Mouse (Mus musculus) intestine, embryonic 16.5 days (tissue): ENCODE measurements around the gene Vmo1. TPM values are rescaled to one million over a fixed set of nuclear protein-coding genes. Genes with fewer than 3 reads are reported as not detected.
"Not testable (repeated sequence)": the region's sequence is repeated elsewhere in the genome, so short reads cannot be mapped to it uniquely, and the experiment has no call there.

ENCODE experiments used
- ATAC-seq: fragments of 200-750 bp; cut with Nextera tagmentation; 2 replicates; pipeline ENCODE4 v1.8.0; 2017; ENCODE audit warnings: moderate TSS enrichment, moderate library complexity
- H3K27ac ChIP-seq: fragments of 300-500 bp; sonication (generic); 2 replicates; pipeline ENCODE4 v1.5.1; 2014; ENCODE audit warnings: mild to moderate bottlenecking, low read length
- H3K27me3 ChIP-seq: fragments of 300-500 bp; sonication (generic); replicated peaks from 2 replicates; pipeline ENCODE4 v1.6.1; 2014; ENCODE audit warnings: low read length, control low read depth, mixed read lengths; ENCODE audit not compliant: control insufficient read depth, insufficient read depth
- H3K36me3 ChIP-seq: fragments of 300-500 bp; sonication (generic); 2 replicates; pipeline ENCODE4 v1.6.1; 2014; ENCODE audit warnings: low read length, control low read depth; ENCODE audit not compliant: control insufficient read depth, insufficient read depth
- H3K4me1 ChIP-seq: fragments of 300-500 bp; sonication (generic); 2 replicates; pipeline ENCODE4 v1.6.1; 2014; ENCODE audit warnings: low read length, control low read depth, mixed read lengths; ENCODE audit not compliant: control insufficient read depth, insufficient read depth
- H3K4me2 ChIP-seq: fragments of 300-500 bp; sonication (generic); 2 replicates; pipeline ENCODE4 v1.6.1; 2014; ENCODE audit warnings: low read depth, low read length, control low read depth
- H3K4me3 ChIP-seq: fragments of 300-500 bp; sonication (generic); 2 replicates; pipeline ENCODE4 v1.5.1; 2014; ENCODE audit warnings: mild to moderate bottlenecking, low read length
- H3K9ac ChIP-seq: fragments of 300-500 bp; sonication (generic); 2 replicates; pipeline ENCODE4 v1.6.1; 2014; ENCODE audit warnings: low read depth, low read length
- H3K9me3 ChIP-seq: fragments of 300-500 bp; sonication (generic); 2 replicates; pipeline ENCODE4 v1.6.1; 2016; ENCODE audit warnings: low read length, control low read depth; ENCODE audit not compliant: control insufficient read depth
- WGBS: fragments of 180-500 bp; shearing (Covaris S2); extraction: QIAGEN DNeasy Blood & Tissue Kit; methylation state at CpG from one replicate; pipeline ENCODE4 v1.1.7; 2014; 5-methylcytosine and 5-hydroxymethylcytosine counted together
- polyA plus RNA-seq: library from polyadenylated mRNA; unstranded; fragments of >200 nt; fragmentation: Nextera tagmentation; extraction: Ambion mirVana; gene quantifications from 2 replicates; pipeline ENCODE4 v1.2.1, GENCODE M21; 2015

Gene Vmo1
- polyA plus RNA-seq, 1 experiment from 2014 or later: 0.28 TPM

DNA sequence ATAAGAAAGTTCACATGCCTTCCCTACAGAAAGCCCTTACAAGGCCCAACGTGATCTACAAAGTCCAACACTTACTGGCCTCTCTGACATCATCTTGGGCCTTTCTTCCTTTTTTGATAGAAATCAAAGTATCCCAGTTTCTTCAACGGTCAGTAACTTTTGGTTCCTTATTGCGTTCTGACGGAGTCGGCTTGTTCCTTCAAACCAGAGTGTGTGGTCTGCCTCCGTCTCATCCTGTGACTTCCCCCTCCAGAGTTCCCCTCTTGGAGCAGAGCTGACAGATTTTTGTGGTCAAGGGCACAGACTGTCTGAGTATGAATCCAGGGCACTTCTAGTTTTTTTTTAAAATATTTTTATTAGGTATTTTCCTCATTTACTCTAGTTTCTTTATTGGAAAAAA is 24.7 kb downstream of the Vmo1 start:
- Histone ChIP-seq H3K4me3 (no peak overlapping the region), H3K4me2 (no peak overlapping the region), H3K27me3 (no peaks in the 10 kb centered on the region), H3K9ac (no peak overlapping the region), H3K36me3 (no peaks in the 10 kb centered on the region), H3K4me1 (no peaks in the 10 kb centered on the region), H3K9me3 (no peaks in the 10 kb centered on the region), H3K27ac (no peak overlapping the region)
- no peak for ATAC-seq
- 89% methylated on average over 6 of the region's 6 CpGs for WGBS

GRCm38 (mm10) chr11:70489138-70489537 is 25.3 kb downstream of the Vmo1 start:
- Histone ChIP-seq H3K4me1 (no peaks in the 10 kb centered on the region), H3K27ac (no peak overlapping the region), H3K9ac (no peak overlapping the region), H3K4me3 (no peak overlapping the region), H3K9me3 (no peaks in the 10 kb centered on the region), H3K4me2 (no peak overlapping the region), H3K36me3 (no peaks in the 10 kb centered on the region), H3K27me3 (no peaks in the 10 kb centered on the region)
- ATAC-seq: no peak
- 86% methylated on average over 3 of the region's 3 CpGs for WGBS

DNA sequence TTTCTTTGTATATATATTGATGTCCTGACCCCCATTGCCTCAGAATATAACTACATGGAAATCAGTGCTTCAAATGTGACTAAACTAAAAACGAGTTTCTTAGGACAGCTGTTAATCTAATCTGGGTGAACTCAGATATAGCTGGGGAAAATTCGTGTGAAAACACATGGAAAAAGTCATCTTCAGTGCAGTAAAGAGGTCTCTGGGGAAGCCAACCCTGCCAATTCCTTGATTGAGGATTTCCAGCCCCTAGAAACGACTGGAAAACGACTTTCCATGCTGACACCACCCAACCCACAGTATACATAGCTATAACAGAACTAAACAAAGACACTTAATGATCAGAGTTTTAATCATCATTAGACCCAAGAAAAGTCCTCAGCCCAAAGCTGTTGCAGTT is 26.6 kb downstream of the Vmo1 start:
- no peak overlapping the region for H3K27ac ChIP-seq
- H3K36me3 ChIP-seq: no peaks in the 10 kb centered on the region
- H3K27me3 ChIP-seq: no peaks in the 10 kb centered on the region
- ATAC-seq: no peak
- no peak overlapping the region for H3K9ac ChIP-seq
- H3K4me3 ChIP-seq: no peak overlapping the region
- H3K9me3 ChIP-seq: no peaks in the 10 kb centered on the region
- H3K4me2 ChIP-seq: no peak overlapping the region
- WGBS: 50% methylated on average over 4 of the region's 4 CpGs
- H3K4me1 ChIP-seq: no peaks in the 10 kb centered on the region

DNA sequence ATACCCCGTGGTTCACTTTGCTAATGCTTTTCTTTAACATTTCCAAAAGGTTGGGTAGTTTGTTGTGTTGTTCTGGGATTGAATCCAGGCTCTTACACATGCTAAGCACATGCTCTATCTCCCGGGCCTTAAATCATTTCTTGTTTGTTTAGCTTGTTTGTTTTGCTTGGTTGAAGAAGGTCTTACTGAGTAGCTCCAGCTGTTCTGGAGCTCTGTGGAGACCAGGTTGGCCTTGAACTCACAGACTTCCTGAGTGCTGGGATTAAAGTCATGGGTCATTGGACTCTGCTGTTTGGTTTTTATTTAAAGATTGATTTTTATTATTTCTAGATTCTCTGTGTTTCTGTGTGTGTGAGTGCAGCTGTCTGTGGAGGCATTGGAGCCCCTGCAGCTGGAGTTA is 28.9 kb downstream of the Vmo1 start:
- no peaks in the 10 kb centered on the region for H3K27me3 ChIP-seq
- no peak overlapping the region for H3K4me3 ChIP-seq
- no peak overlapping the region for H3K4me2 ChIP-seq
- H3K9me3 ChIP-seq: no peaks in the 10 kb centered on the region
- H3K36me3 ChIP-seq: no peaks in the 10 kb centered on the region
- H3K9ac ChIP-seq: no peak overlapping the region
- 42% methylated on average over 2 of the region's 2 CpGs for WGBS
- no peaks in the 10 kb centered on the region for H3K4me1 ChIP-seq
- ATAC-seq: no peak
- no peak overlapping the region for H3K27ac ChIP-seq

- WGBS: 53% methylated on average over 12 of the region's 12 CpGs
- no peak overlapping the region for H3K4me3 ChIP-seq
- no peaks in the 10 kb centered on the region for H3K27me3 ChIP-seq
- peak overlapping the region; percentile 78 for H3K27ac ChIP-seq
- no peaks in the 10 kb centered on the region for H3K9me3 ChIP-seq
- no peak overlapping the region for H3K9ac ChIP-seq
- H3K36me3 ChIP-seq: no peaks in the 10 kb centered on the region
- H3K4me1 ChIP-seq: peaks cover 12% of the 10 kb centered on the region
- H3K4me2 ChIP-seq: peak overlapping the region; percentile 35; the same call in 1 of the 2 replicates
- peak; percentile 82 for ATAC-seq
These were observed 39.4 kb downstream of the Vmo1 start for GRCm38 (mm10) chr11:70474872-70475534.

- H3K4me1 ChIP-seq: peaks cover 18% of the 10 kb centered on the region
- WGBS: 82% methylated on average over 5 of the region's 5 CpGs
- not testable (repeated sequence) for H3K36me3 ChIP-seq, H3K9ac ChIP-seq, H3K4me3 ChIP-seq, H3K27me3 ChIP-seq, ATAC-seq, H3K9me3 ChIP-seq, H3K4me2 ChIP-seq, H3K27ac ChIP-seq
These were observed 41.1 kb downstream of the Vmo1 start for GRCm38 (mm10) chr11:70473291-70473690.

DNA sequence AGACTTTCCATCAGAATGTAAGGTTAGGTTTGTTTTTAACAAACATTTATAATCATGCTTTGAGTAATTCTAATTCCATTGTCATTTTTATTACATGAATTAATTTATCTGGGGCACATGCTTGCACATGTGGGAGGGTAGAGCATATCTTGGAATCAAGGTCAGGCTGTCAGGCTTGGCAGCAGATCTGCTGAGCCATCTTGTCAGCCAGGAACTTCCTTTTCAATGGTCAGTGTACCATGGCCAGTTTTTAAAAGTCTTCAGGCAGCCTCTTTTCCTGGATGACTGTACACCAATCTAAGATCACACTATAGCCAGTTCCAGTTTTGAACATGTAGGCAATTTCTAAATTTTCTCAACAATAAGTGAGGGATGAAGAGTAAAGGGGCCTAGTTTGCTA is 41.7 kb downstream of the Vmo1 start:
- H3K27ac ChIP-seq: no peak overlapping the region
- H3K36me3 ChIP-seq: no peaks in the 10 kb centered on the region
- H3K9ac ChIP-seq: no peak overlapping the region
- no peaks in the 10 kb centered on the region for H3K9me3 ChIP-seq
- peaks cover 18% of the 10 kb centered on the region for H3K4me1 ChIP-seq
- H3K4me2 ChIP-seq: no peak overlapping the region
- no peak for ATAC-seq
- no peak overlapping the region for H3K4me3 ChIP-seq
- no peaks in the 10 kb centered on the region for H3K27me3 ChIP-seq

DNA sequence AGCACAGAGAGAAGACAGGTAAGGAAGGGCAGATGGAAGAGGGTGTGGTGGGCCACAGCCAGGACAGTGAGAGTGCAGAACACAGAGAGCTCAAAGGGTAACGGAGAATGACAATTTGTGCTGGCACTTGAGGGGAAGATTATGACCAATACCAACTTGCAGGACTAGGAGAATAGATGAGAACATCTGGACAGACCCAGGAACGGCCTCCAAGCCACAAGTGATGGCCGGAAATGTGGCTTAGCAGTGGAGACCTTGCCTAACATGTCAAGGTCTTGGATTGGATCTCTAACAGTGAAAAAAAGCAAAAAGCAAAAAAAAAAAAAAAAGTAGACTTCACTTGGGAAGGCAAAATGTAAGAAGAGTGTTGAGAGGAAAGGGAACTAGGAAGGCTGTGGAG is 44.7 kb downstream of the Vmo1 start:
- no peak overlapping the region for H3K4me2 ChIP-seq
- peaks cover 21% of the 10 kb centered on the region for H3K4me1 ChIP-seq
- peaks cover 5% of the 10 kb centered on the region; the same call in 1 of the 2 replicates for H3K27me3 ChIP-seq
- H3K36me3 ChIP-seq: no peaks in the 10 kb centered on the region
- no peaks in the 10 kb centered on the region for H3K9me3 ChIP-seq
- no peak overlapping the region for H3K4me3 ChIP-seq
- no peak overlapping the region for H3K9ac ChIP-seq
- ATAC-seq: no peak
- H3K27ac ChIP-seq: no peak overlapping the region
- 86% methylated on average over 3 of the region's 3 CpGs for WGBS

GRCm38 (mm10) chr11:70467902-70468619 is 46.4 kb downstream of the Vmo1 start:
- no peak for ATAC-seq
- peaks cover 16% of the 10 kb centered on the region for H3K4me1 ChIP-seq
- peak overlapping the region; percentile 14; the same call in 1 of the 2 replicates for H3K27ac ChIP-seq

More at GRCm38 (mm10) chr11:70467902-70468619, 46.4 kb downstream of the Vmo1 start:
- H3K9me3 ChIP-seq: no peaks in the 10 kb centered on the region
- H3K4me2 ChIP-seq: no peak overlapping the region
- H3K4me3 ChIP-seq: no peak overlapping the region
- H3K9ac ChIP-seq: no peak overlapping the region
- H3K27me3 ChIP-seq: peaks cover 17% of the 10 kb centered on the region; the same call in 1 of the 2 replicates
- H3K36me3 ChIP-seq: no peaks in the 10 kb centered on the region
- 71% methylated on average over 5 of the region's 5 CpGs for WGBS
